Mouse (Mus musculus): ENCODE measurements around the gene Zfp943. TPM values are rescaled to one million over a fixed set of nuclear protein-coding genes. Genes with fewer than 3 reads are reported as not detected.
A peak's percentile ranks its signal among the peaks of the same experiment; 100 is the strongest.

Gene Zfp943
- 32.0 and 40.0 TPM in 2 replicates for total RNA-seq (2017)

- ATAC-seq (replicated peaks in 1 of 2; ENCODE audit: insufficient read depth in 1 of 2, low FRiP score in 2 of 2, low TSS enrichment in 1 of 2, low read depth in 1 of 2, poor library complexity in 2 of 2, severe bottlenecking in 2 of 2) = peak; percentile 94 to 95
These were observed at the start of gene Zfp943, which contains the start of gene Zfp942 for GRCm38 (mm10) chr17:21962107-21962907. Zfp943 (plus strand) TSS chr17:21962552. Zfp942 (minus strand) TSS chr17:21962464.

DNA sequence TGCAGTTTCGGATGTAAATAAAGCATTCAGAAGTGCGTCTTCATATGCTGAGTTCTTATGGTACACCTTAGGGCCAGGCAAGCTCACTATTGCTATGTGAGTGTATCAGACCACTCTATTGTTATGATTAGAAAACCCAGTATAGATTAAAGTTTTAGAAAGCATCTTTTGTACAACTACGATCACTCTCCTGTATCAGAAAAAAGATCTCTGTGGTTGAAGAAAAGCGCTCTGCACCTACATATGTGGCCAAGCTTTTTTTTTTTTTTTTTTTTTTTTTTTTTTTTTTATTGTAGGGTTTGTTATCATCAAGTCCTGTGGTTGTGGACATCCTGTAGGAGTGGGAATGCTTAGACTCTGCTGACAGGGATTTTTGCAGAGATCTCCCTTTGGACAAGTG is 950 bp downstream of the Zfp943 start:
- no peak for ATAC-seq (replicated peaks in 1 of 2; ENCODE audit: insufficient read depth in 1 of 2, low FRiP score in 2 of 2, low TSS enrichment in 1 of 2, low read depth in 1 of 2, poor library complexity in 2 of 2, severe bottlenecking in 2 of 2)

GRCm38 (mm10) chr17:22035594-22035993 is 73.2 kb downstream of the Zfp943 start:
- 0 out of 4 replicates have a peak, but pooled peaks of 1 of the 2 experiments have one; percentile 17 for ATAC-seq (replicated peaks in 1 of 2; ENCODE audit: insufficient read depth in 1 of 2, low FRiP score in 2 of 2, low TSS enrichment in 1 of 2, low read depth in 1 of 2, poor library complexity in 2 of 2, severe bottlenecking in 2 of 2)

DNA sequence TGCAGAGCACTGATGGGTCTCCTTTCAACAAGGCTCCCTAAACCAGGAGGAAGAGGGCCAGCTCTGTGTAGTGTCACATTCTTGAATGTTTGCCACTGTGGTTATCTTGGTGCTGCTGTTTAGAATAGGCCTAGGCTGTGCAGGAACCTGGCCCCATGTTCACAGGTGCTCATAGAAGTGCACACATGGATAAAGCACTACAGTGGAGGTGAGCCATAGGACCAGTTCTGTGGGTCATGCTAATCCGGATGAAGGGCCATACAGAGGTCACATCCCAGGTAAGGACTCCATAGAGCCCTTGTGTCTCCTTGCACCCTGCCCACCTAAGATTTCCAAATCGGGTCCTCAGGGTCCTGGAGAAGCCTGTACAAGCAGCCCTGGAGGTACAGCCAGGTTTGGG is 87.1 kb downstream of the Zfp943 start:
- peak in 1 of 2 experiments; percentile 7; a peak in 1 of 4 replicates for ATAC-seq (replicated peaks in 1 of 2; ENCODE audit: insufficient read depth in 1 of 2, low FRiP score in 2 of 2, low TSS enrichment in 1 of 2, low read depth in 1 of 2, poor library complexity in 2 of 2, severe bottlenecking in 2 of 2)

- no peak for ATAC-seq (replicated peaks in 1 of 2; ENCODE audit: insufficient read depth in 1 of 2, low FRiP score in 2 of 2, low TSS enrichment in 1 of 2, low read depth in 1 of 2, poor library complexity in 2 of 2, severe bottlenecking in 2 of 2)
These were observed 90.9 kb downstream of the Zfp943 start for GRCm38 (mm10) chr17:22053211-22053610.

GRCm38 (mm10) chr17:22081031-22081631 is 118.8 kb downstream of the Zfp943 start:
- peak; percentile 78 to 92 for ATAC-seq (replicated peaks in 1 of 2; ENCODE audit: insufficient read depth in 1 of 2, low FRiP score in 2 of 2, low TSS enrichment in 1 of 2, low read depth in 1 of 2, poor library complexity in 2 of 2, severe bottlenecking in 2 of 2)

DNA sequence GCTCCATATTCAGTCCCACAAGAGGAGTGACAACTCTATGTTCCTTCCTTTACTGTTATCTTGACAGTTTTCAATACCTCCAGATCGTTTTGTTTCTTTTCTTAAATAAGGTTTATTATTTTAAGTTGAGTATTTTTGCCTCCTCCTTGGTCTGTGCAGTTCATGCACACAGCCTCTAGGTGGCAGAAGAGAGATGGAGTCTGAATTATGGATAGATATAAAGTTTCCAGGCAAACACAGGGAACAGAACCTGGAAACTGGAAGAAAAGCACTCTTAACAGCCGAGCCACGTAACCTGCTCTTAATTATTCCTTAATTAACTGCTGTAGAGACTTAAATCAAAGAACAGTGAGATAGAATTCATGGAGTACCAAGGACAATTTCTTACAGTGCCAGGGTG is 120.9 kb downstream of the Zfp943 start:
- peak; percentile 59 to 63; a peak in 2 of 4 replicates for ATAC-seq (replicated peaks in 1 of 2; ENCODE audit: insufficient read depth in 1 of 2, low FRiP score in 2 of 2, low TSS enrichment in 1 of 2, low read depth in 1 of 2, poor library complexity in 2 of 2, severe bottlenecking in 2 of 2)

- no peak for ATAC-seq (replicated peaks in 1 of 2; ENCODE audit: insufficient read depth in 1 of 2, low FRiP score in 2 of 2, low TSS enrichment in 1 of 2, low read depth in 1 of 2, poor library complexity in 2 of 2, severe bottlenecking in 2 of 2)
These were observed 156.4 kb downstream of the Zfp943 start for GRCm38 (mm10) chr17:22118770-22119169.

Other genes starting within 250 kb of the Zfp943 start
- 8.8 and 10.1 TPM in 2 replicates for gene Zfp229, start 231.8 kb upstream of the Zfp943 start, total RNA-seq (2017)
- gene Zfp820, start 116.8 kb upstream of the Zfp943 start, total RNA-seq (2017) = 11.9 and 13.0 TPM in 2 replicates
- gene Zfp995, start 52.6 kb upstream of the Zfp943 start, total RNA-seq (2017) = 3.4 and 6.3 TPM in 2 replicates
- gene Zfp942, start 88 bp upstream of the Zfp943 start, total RNA-seq (2017) = 26.0 and 33.2 TPM in 2 replicates
- 4.1 and 5.1 TPM in 2 replicates for gene Zfp947, start 203.6 kb downstream of the Zfp943 start, total RNA-seq (2017)

All from hematopoietic stem cell, adult 5-6 weeks (primary cell).